Mouse (Mus musculus) hindbrain, postnatal 0 days (tissue): ENCODE results near the gene Ispd. TPM values are rescaled to one million over a fixed set of nuclear protein-coding genes. Genes with fewer than 3 reads are reported as not detected.

Experiments
- ATAC-seq: fragments of 200-750 bp; cut with Nextera tagmentation; 2 replicates; pipeline ENCODE4 v1.8.0; 2017; ENCODE audit warnings: mild to moderate bottlenecking, moderate TSS enrichment, moderate library complexity
- DNase-seq: peaks from one replicate; pipeline ENCODE4 v3.0.0-alpha.2; 2015; ENCODE audit warnings: low spot score
- H3K27ac ChIP-seq: fragments of 300-500 bp; sonication (generic); 2 replicates; pipeline ENCODE4 v1.5.1; 2014; ENCODE audit warnings: mild to moderate bottlenecking
- H3K27me3 ChIP-seq: fragments of 300-500 bp; sonication (generic); 2 replicates; pipeline ENCODE4 v1.6.1; 2014; ENCODE audit warnings: low read length, mixed read lengths; ENCODE audit not compliant: insufficient read depth
- H3K36me3 ChIP-seq: fragments of 300-500 bp; sonication (generic); 2 replicates; pipeline ENCODE4 v1.6.1; 2014; ENCODE audit warnings: low read length, mixed read lengths; ENCODE audit not compliant: insufficient read depth
- H3K4me1 ChIP-seq: fragments of 300-500 bp; sonication (generic); 2 replicates; pipeline ENCODE4 v1.6.1; 2014; ENCODE audit warnings: antibody characterized with exemption, low read length, mixed read lengths; ENCODE audit not compliant: insufficient read depth
- H3K4me2 ChIP-seq: fragments of 300-500 bp; sonication (generic); 2 replicates; pipeline ENCODE4 v1.6.1; 2014; ENCODE audit warnings: low read depth, mild to moderate bottlenecking, low read length, moderate library complexity, mixed read lengths
- H3K4me3 ChIP-seq: fragments of 300-500 bp; sonication (generic); 2 replicates; pipeline ENCODE4 v1.5.1; 2014; ENCODE audit warnings: low read length
- H3K9ac ChIP-seq: fragments of 300-500 bp; sonication (generic); replicated peaks from 2 replicates; pipeline ENCODE4 v1.6.1; 2014; ENCODE audit warnings: mild to moderate bottlenecking, low read length, moderate library complexity, mixed read lengths
- H3K9me3 ChIP-seq: fragments of 300-500 bp; sonication (generic); 2 replicates; pipeline ENCODE4 v1.6.1; 2016; ENCODE audit warnings: low read length, mixed read lengths
- CTCF ChIP-seq: IDR thresholded peaks from 2 replicates; pipeline ENCODE4 v1.5.1; 2016; ENCODE audit warnings: antibody characterized with exemption, control low read depth, low read depth
- WGBS: fragments of 180-500 bp; shearing (Covaris S2); extraction: QIAGEN DNeasy Blood & Tissue Kit; methylation state at CpG from one replicate; pipeline ENCODE4 v1.1.7; 2014; 5-methylcytosine and 5-hydroxymethylcytosine counted together
- polyA plus RNA-seq: library from polyadenylated mRNA; unstranded; fragments of >200 nt; fragmentation: Nextera tagmentation; extraction: Ambion mirVana; gene quantifications from 2 replicates; pipeline ENCODE4 v1.2.1, GENCODE M21; 2015
- total RNA-seq: library from RNA; depleted of rRNA; stranded (reverse); fragments of >200 nt; gene quantifications from 2 replicates; pipeline ENCODE4 v1.2.3, GENCODE M21; 2014; rRNA removed

Ispd gene
- total RNA-seq (7.6 and 11.4 TPM in 2 replicates), polyA plus RNA-seq (13.3 and 13.9 TPM in 2 replicates)

- ATAC-seq (peak; percentile 95), DNase-seq (peak; percentile 91)
- Histone ChIP-seq H3K4me3 (peak within 1 kb of the TSS; percentile 59), H3K4me1 (peaks cover 10% of the 10 kb centered on the region; the same call in 1 of the 2 replicates), H3K27ac (peak within 1 kb of the TSS; percentile 99), H3K36me3 (no peaks in the 10 kb centered on the region), H3K9me3 (no peaks in the 10 kb centered on the region), H3K4me2 (peak within 1 kb of the TSS; percentile 83), H3K27me3 (no peaks in the 10 kb centered on the region), H3K9ac (peak within 1 kb of the TSS; percentile 97)
- under 1% methylated on average over 64 of the region's 64 CpGs for WGBS
- peak; percentile 37; the same call in 1 of the 2 replicates for TF ChIP-seq CTCF
These were observed at the start of gene Ispd, which contains the start of gene D630036H23Rik for GRCm38 (mm10) chr12:36381441-36382340. Gene Ispd, plus strand, starts transcription at chr12:36381450. Gene D630036H23Rik, minus strand, starts transcription at chr12:36382181.

GRCm38 (mm10) chr12:36332676-36333075 is 48.6 kb upstream of the Ispd start:
- Histone ChIP-seq H3K27me3 (no peaks in the 10 kb centered on the region), H3K4me3 (no peak overlapping the region), H3K27ac (no peak overlapping the region), H3K36me3 (no peaks in the 10 kb centered on the region), H3K9ac (no peak overlapping the region), H3K9me3 (no peaks in the 10 kb centered on the region), H3K4me1 (no peaks in the 10 kb centered on the region), H3K4me2 (no peak overlapping the region)
- 93% methylated on average over 1 of the region's 1 CpGs for WGBS
- DNase-seq = no peak
- no peak for TF ChIP-seq CTCF
- no peak for ATAC-seq

GRCm38 (mm10) chr12:36333837-36334281 is 47.4 kb upstream of the Ispd start:
- Histone ChIP-seq H3K4me2 (no peak overlapping the region), H3K4me1 (no peaks in the 10 kb centered on the region), H3K9ac (no peak overlapping the region), H3K36me3 (no peaks in the 10 kb centered on the region), H3K27ac (no peak overlapping the region), H3K4me3 (no peak overlapping the region), H3K9me3 (no peaks in the 10 kb centered on the region), H3K27me3 (no peaks in the 10 kb centered on the region)
- DNase-seq (no peak), ATAC-seq (no peak)
- no peak for TF ChIP-seq CTCF
- 65% methylated on average over 9 of the region's 9 CpGs for WGBS

- DNase-seq = no peak
- Histone ChIP-seq H3K27me3 (no peaks in the 10 kb centered on the region), H3K36me3 (no peaks in the 10 kb centered on the region), H3K9me3 (no peaks in the 10 kb centered on the region), H3K27ac (no peak overlapping the region), H3K4me2 (no peak overlapping the region), H3K4me1 (no peaks in the 10 kb centered on the region), H3K9ac (no peak overlapping the region), H3K4me3 (no peak overlapping the region)
- 62% methylated on average over 4 of the region's 4 CpGs for WGBS
- no peak for ATAC-seq
- TF ChIP-seq CTCF = no peak
These were observed 37.1 kb upstream of the Ispd start for GRCm38 (mm10) chr12:36344131-36344530.

GRCm38 (mm10) chr12:36360064-36360463 is 21.2 kb upstream of the Ispd start:
- Histone ChIP-seq H3K4me2 (no peak overlapping the region), H3K27me3 (no peaks in the 10 kb centered on the region), H3K4me3 (no peak overlapping the region), H3K9ac (no peak overlapping the region), H3K9me3 (no peaks in the 10 kb centered on the region), H3K36me3 (no peaks in the 10 kb centered on the region), H3K4me1 (no peaks in the 10 kb centered on the region), H3K27ac (no peak overlapping the region)
- no peak for TF ChIP-seq CTCF
- 85% methylated on average over 3 of the region's 3 CpGs for WGBS
- ATAC-seq (no peak), DNase-seq (no peak)

GRCm38 (mm10) chr12:36360693-36361092 is 20.6 kb upstream of the Ispd start:
- ATAC-seq (no peak), DNase-seq (no peak)
- H3K4me1 ChIP-seq = no peaks in the 10 kb centered on the region
- H3K9me3 ChIP-seq = no peaks in the 10 kb centered on the region
- no peak overlapping the region for H3K4me2 ChIP-seq
- H3K9ac ChIP-seq = no peak overlapping the region
- no peaks in the 10 kb centered on the region for H3K27me3 ChIP-seq
- no peak overlapping the region for H3K4me3 ChIP-seq
- no peaks in the 10 kb centered on the region for H3K36me3 ChIP-seq
- WGBS = 96% methylated on average over 5 of the region's 5 CpGs
- no peak for TF ChIP-seq CTCF
- H3K27ac ChIP-seq = no peak overlapping the region

GRCm38 (mm10) chr12:36364013-36364412 is 17.2 kb upstream of the Ispd start:
- no peak for ATAC-seq
- Histone ChIP-seq H3K27me3 (no peaks in the 10 kb centered on the region), H3K9ac (no peak overlapping the region), H3K36me3 (no peaks in the 10 kb centered on the region), H3K4me2 (no peak overlapping the region), H3K4me1 (no peaks in the 10 kb centered on the region), H3K27ac (no peak overlapping the region), H3K9me3 (no peaks in the 10 kb centered on the region), H3K4me3 (no peak overlapping the region)
- no peak for TF ChIP-seq CTCF
- no peak for DNase-seq
- WGBS = 93% methylated on average over 4 of the region's 4 CpGs
